Mouse (Mus musculus) layer of hippocampus, adult 9-10 months (tissue): Measurements from ENCODE around the gene Asb11.

Experiments
- DNase-seq: peaks from one replicate; pipeline ENCODE4 v3.0.0; 2022; ENCODE audit warnings: low spot score

Gene Asb11

DNA sequence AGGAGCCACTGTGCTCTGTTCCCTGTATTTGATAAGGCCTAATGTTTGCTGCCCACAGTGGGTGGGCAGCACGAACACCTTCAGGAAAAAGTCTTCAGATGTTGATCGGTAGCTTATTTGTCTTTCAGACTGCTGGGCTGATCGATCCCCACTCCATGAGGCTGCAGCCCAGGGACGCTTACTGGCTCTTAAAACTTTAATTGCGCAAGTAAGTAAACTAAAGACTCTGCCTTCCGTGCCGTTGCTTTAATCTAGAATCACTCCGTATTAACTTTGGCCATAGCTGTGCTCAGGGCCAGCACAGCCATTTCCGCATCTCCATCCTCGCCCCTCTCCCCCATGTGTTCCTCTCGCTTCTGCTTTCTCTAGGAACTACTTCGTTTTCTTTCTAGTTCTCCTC lies 8.8 kb downstream of the Asb11 start:
- DNase-seq = no peak

DNA sequence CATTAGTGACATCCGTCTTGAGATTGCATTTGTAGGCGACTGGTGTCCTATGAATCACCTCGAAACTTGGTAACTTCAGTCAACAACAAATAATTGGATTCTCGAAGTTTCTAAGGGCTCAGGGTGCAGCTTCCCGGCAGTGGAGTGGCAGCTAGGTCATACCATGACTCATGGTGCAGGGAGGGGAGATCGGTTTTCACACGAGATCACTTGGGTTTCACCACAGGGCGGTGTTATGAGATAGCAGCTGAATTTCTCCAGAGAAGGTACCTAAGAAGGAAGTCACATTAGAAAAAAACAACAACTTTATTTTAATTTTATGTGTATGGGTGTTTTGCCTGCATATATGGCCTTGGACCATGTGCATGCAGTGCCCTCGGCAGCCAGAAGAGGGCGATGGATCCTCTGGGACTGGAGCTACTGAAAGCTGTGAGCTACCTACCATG lies 9.3 kb downstream of the Asb11 start:
- DNase-seq = no peak

DNA sequence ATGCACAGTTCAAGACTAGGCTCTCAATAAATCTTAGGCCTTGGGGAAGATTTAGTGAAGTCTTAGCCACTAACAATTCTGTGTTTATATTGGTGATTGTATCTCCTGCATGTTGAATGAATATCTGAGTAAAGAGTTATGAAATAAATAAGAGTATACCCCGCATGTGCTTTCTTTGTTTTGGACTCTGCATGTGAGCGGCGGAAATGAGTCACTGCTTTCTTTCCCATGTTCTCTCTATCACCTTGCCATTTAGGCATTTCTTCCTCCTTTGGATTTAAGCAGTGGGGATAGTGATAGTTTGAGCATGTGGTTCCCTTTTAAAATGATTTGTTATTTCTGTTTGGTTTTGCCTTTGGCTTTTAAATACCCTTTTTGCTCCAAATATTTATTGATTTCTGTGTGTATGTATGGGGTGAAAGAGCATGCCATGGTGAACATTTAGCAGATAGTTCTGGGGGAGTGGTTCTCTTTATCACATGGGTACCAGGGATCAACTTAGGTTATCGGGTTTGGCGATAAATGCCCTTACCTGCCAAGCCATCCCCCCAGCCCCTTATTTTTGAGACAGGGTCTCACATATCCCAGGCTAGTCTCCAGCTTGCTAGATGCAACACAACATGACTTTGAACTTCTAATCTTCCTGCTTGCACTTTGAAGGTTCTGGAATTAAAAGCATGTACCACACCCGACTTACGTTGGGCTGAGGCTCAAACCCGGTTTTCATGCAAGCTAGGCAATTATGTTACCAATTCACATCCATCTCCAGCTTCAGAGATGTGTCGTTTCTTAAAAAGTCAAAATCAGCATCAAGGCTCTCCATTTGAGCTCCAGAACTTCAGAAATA lies 10.3 kb downstream of the Asb11 start:
- DNase-seq = no peak

DNA sequence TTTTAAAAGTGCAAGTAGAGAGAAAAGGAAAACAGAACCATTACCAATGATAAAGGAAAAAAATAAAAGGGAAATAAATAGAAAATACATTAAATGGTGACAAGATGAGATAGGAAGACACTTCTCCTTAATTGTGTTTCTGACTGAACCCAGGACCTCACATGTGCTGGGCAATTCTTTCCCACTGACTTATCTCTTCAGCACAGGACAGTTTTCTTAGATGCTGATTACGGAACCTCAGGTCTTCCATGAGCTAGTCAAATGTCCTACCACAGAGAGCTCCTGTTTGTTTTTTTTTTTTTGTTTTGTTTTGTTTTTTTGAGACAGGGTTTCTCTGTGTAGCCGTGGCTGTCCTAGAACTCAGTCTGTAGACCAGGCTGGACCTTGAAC lies 10.9 kb downstream of the Asb11 start:
- DNase-seq = no peak

DNA sequence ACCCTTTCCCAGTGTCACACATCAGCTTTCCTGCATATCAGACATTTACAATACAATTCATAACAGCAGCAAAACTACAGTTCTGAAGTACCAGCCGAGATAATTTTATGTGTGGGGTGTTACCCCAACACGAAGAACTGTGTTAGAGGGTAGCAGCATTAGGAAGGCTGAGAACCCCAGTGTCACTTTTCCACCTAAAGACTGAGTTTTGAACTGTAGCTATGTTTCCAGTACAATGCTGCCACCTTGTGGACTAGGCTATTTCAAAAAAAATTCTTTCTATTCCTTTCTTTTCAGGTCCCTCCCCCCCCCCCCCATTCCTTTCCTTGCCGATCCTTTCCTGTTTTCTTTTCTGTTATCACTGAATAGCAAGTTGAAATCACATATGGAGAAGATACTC lies 12.4 kb downstream of the Asb11 start:
- peak; percentile 41 for DNase-seq

DNA sequence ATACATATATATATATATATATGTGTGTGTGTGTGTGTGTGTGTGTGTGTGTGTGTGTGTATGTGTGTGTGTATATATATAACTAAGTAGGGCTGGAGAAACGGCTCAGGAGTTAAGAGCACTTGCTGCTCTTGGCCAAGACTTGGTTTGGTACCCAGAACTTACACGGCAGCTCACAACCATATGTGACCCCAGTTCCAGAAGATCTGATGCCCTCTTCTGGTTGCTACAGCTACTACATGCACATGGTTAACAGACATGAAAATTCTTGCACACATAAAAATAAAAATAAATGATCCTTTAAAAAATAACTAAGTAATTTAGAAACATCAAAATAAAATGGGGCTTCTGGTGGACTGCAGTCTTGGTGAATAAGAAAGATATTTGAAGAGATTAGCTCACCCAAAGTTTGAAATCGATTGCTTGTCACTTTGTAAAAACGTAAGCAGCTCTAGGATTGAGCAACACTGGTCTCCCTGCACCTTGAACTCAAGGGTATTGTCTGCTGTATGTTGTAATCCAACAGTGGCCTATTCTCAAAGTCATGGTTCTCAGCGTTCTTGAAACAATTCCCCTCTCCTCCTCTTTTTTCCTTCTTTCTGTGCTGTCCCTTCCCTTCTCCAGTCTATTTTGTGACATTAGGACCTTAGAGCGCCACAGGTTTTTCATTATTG lies 22.5 kb downstream of the Asb11 start:
- no peak for DNase-seq

DNA sequence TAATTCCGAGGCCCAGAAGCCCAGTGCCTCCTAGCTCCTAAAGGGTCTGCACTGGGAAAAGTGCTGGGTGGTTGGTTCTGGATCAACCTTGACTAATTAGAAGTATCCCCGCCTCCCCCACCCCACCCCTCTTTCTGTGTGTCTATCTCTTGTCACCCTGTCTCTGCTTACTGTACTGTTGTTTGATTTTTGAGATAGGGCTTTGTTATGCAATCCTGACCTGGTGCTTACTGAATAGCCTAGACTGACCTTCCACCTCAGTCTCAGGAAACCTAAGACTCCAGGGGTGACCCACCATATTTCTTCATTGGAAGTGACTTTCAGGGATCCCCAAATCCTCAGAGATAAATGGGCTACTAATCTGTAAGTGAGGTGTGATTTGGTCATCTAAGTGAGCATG lies 65.5 kb downstream of the Asb11 start:
- no peak for DNase-seq

DNA sequence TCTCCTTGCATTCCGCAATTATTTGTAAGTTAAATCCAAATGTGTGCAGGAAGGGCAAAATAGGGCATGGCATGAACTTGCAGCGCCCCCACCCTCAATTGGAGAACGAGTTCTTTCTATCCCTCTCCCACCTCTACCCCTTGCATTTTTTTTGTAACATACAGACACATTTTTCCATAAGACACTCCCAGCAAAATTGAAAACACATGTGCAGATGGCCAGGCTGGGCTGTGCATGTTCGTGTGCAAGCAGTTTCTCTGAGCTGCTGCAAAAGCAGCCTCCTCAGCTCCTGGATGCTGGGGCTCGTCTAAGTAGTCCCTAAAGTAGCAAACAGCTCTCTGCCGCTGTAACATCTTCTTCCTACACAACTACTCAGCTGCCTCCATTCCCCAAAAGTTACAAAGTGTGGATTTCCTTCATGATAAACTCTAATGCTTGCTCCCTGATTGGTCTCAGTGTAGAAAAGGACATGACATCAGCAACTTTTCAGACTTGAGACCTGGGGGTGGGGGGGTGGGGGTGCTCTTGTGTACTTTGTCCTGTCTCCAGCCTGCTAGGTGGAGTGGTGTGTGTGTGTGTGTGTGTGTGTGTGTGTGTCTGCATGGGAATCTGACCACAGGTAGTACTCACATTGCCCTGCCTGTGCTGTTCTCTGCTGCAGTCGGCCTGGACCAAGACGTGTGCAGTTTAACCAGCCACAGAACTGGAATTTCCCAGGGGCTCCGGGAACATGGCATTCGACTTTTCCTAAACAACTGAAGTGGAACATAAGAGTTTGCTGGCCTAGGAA lies 69.1 kb downstream of the Asb11 start, which contains the start of gene Asb9:
TSS of gene Asb9 (plus strand) at position 619 of the 790 bp plus-strand sequence.
- DNase-seq = no peak

DNA sequence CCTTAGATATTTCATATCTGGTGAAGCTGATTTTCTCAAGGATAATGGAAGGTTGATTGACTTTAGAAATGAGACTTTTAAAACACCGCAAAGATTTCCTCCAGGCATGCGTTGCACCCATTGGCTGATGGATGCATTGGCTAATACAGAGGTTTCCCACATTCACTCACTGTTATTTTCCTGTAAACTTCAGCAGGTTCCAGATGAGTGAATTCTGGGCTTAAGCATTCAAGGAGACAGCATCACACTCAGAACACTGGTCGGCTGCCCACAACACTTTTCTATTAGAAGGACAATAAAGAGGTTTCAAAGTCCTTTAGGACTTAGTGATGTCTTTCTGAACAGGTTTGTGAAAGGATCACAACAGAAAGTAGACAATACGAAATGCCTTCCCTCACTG lies 70.3 kb downstream of the Asb11 start:
- DNase-seq = no peak

DNA sequence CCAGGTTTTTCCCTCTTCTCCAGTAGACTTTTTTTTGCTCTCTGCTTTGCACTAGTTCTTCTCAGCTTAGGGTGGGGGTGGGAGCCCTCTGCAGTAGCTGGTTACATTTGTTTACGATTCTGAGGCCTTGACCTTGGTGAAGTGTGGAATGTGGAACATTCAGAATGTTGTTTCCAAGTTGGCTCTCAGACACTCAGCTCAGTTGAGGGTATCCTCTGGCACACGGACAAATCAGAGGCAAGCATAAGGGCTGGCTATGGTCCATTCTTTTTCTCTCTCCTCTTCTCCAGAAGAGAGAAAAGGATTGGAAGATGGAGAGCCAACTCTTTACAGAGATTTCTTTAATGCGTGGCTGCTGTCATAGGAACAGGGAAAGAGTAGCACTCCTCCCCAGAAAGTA lies 71.9 kb downstream of the Asb11 start:
- no peak for DNase-seq
